Mouse (Mus musculus): ENCODE data around the gene Fam178b.
A peak's percentile ranks its signal among the peaks of the same experiment; 100 is the strongest.
"Not testable (repeated sequence)": the region's sequence is repeated elsewhere in the genome, so short reads cannot be mapped to it uniquely, and the experiment has no call there.

The Fam178b gene

DNA sequence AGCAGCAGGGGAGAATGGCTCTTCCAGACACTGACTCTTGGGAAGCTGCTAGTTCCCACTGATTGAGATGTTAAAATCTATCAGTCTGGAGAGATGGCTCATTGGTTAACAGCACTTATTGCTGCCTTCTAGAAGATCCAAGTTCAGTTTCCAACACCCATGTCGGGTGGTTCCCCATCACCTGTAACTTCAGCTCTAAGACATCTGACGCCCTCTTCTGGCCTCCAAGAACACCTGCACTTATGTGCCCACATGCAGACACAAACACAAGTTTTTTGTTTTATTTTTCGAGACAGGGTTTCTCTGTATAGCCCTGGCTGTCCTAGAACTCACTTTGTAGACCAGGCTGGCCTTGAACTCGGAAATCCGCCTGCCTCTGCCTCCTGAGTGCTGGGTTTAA is 67.0 kb downstream of the Fam178b start:
- not testable (repeated sequence) for DNase-seq

DNA sequence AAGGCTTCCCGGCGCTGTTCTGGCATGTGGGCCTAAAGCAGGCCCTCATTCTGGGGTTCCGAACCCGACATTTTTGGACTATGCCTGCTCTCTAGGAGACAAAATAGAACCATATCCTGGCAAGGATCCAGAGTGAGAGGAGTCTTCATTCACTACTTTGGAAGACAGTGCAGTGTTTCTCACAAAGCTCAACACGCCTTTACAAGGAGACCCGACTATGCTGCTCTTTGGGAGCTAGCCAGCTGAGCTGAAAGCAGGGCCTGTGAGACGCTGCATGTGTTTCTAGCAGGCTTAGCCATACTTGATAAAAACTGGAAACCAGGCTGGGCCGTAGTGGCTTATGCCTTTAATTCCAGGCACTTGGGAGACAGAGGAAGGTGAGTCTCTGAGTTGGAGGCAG is 67.8 kb downstream of the Fam178b start:
- peak; percentile 30 for DNase-seq

DNA sequence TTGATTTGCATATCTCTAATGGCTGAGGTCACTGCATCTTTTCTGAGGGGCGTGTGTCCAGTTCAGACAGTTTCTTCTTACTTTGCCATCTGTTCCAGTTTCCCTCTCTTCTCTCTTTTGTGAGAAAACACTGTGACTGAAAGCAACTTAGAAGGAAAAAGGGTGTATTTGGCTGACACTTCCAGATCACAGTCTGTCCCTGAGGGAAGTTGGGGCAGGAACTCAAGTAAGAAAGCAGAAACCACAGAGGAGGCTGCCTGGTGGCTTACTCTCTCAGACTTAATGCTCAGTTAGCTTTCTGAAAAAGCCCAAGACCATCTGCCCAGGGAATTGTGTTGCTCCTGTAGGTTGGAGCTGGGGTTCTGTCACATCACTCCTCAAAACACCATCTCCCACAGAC is 68.4 kb downstream of the Fam178b start:
- no peak for DNase-seq

DNA sequence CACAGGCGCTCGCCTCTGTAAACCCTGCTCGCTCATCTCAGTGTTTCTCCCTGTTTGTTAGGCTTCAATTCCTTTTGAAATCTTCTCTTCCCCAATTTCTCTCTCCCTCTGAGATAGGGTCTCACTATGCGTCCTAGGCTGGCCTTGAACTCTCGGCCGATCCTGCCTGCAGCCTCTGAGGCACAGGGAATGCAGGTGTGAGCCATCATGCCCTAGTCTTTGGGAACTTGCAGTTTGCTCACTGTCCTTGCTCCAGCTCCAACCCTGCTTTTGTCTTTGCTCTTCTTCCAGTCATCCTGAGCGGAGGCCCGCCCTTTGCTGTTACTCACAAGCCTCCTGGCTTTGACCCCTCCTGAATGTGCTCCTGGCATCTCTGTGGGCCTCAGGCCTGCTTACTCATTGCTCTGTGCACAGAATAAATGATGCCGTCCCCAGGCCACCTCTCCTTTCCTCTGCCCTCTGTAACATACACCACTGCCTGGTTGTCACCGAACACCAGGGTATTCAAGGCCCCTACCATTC is 69.5 kb downstream of the Fam178b start:
- DNase-seq: no peak

DNA sequence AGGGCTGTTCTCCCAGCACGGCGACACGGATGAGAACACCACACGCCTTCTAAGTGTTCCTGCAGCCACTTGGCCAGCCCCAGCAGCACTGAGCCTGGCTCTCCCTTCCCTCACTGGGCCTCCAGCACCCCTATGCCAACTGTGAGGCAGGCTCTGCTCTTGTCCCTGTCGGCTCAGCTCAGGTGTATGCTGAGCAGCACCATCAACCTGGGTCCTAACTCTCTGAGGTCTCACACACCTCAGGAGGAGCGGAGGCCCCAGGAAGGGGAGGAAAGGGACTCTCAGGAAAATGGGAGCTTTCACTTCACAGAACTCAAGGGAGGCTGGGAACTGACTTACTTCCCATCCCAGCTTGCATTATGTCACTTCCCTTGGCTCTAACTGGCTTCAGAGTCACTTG is 70.6 kb downstream of the Fam178b start:
- DNase-seq: no peak

DNA sequence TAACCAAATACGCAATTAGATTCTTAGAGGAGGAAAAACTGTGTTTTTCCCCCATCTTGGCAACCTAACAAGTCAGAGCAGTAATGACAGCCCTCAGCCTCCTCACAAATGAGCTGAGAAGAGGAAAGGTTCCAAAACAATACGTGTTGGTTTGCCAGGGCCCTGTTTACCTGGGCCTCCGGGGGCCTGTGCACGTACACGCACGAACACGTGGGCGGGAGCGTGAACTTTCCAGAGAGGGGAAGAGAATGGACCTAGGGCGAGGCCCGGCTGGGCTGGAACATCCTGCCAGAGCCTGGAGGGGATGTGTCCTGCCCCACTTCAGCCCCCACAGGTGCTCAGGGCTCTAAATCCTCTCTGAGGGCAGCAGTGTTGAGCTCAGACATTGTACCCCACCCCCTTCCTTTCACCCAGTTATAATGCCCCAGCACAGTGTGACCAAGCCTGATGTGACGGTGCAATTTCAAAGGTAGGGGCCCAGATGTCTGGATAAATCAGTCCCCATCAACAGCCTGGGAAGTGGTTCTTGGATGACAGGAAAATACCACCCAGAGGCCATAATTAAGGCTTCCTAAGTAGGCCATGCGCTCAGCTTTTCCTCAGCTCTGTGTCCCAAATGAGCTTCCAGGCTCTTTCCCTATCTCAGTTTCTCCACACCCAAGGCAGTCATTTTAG is 71.4 kb downstream of the Fam178b start:
- no peak for DNase-seq

DNA sequence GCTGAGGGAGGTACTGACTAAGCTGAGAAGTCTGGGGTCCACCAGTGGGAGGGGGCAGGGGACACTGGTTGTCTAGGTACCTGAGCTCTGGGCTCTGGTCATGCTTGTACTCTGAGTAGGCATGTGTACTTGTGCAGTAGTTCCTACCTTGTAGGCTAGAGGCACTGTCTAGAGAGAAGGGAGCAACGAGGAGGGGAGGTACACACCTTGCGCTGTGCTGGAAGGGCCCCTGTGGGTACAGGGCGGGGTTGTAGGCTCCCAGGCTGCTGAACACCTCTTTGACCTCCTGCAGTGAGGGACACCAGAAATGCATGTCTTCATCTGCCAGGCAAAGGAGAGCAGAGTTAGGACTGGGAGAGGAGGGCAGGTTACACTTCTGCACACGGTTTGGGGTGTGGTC is 74.8 kb downstream of the Fam178b start:
- DNase-seq: no peak

DNA sequence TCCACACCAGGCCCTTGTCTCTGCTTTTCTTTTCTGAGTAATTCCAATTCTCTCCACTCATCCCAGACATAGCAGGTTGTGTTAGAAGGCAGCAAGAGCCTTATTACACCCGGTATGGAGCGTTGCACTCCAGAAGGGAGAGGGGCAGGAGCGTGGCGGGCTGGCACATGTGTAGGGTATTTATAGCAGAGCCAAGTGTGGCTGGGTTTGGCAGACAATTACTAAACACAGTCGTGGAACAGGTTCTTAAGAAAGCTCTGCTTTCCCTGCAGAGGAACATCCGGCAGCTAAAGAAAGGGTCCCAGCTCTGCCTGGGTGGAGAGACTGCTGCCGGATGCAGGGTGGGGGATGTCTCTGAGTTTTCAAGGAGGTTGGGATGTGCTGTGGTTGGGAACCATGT is 76.0 kb downstream of the Fam178b start:
- DNase-seq: peak; percentile 55

DNA sequence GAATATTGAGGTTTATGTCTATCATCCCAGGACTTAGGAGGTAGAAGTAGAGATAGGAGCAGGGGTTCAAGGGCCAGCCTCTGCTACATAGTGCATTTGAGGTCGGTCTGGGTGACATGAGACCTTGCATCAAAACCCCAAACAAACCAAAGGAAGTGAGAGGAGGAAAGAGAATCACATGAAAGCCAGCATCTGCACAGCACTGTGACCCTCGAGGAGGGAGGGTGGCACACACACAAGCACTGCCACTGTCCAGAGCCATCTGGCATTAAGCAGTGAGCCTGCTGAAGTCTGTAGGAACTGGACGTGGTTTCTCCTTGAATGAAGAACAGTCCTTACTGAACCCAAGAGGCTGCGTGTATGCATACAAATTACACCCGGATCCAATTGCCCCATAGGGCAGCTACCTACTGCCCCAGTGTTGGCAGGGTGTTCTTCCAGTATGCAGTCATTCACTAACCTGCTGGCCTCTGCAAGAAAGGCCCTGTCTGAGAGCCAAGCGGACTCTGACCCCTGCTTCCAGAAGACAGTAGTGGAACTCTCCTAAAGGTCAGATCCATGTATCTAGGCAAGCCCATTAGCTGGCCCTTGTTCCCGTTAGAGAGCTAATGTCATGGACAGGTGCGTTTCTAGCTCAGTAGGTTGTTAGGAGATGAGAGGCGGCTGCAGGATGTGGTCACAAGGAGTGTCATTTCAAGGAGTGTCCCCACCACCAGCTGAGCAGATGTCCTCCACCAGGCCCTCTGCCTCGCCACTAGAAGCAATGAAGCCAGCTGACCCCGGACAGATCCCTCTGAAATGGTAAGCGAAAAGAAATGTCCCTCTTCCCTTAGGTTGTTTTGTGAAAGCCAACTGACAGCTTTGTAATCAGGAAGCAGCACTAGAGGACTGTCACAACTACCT is 78.5 kb downstream of the Fam178b start:
- DNase-seq: no peak

DNA sequence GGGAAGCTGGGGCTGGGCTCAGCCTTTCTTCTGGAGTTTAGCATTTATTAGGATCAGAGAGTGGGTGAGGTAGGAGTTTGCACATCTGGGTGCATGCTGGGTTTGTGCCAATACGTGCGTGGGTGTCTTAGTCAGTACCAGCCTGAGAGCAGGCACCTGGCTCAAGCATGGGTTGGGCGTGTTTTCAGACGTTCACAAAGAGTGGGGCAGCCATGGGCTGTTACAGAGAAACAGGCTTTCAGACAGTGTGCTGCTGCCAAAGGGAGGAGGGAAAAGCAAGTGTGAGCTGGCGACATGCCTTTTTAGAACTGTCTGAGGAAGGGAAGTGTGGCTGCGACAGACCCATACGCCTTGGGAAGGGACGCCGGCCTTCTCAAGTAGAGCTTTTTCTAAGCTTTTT is 79.6 kb downstream of the Fam178b start:
- DNase-seq: peak; percentile 45

DNA sequence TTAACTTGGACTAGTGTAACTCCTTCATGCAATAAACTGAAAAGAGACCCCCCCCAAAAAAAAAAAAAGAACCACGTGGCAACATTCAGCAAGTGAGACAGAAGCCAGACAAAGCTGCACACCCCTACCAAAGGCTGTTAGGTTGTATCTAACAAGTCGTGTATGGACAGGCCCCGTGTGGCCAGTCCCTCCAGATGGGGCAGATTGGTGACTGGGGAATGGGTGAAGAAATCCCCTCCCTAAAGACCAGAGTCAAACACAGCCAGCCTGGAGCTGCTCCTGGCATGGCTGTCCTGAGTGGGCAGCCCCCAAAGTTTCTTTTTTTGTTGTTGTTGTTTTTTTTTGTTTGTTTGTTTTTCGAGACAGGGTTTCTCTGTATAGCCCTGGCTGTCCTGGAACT is 80.7 kb downstream of the Fam178b start:
- DNase-seq: no peak

DNA sequence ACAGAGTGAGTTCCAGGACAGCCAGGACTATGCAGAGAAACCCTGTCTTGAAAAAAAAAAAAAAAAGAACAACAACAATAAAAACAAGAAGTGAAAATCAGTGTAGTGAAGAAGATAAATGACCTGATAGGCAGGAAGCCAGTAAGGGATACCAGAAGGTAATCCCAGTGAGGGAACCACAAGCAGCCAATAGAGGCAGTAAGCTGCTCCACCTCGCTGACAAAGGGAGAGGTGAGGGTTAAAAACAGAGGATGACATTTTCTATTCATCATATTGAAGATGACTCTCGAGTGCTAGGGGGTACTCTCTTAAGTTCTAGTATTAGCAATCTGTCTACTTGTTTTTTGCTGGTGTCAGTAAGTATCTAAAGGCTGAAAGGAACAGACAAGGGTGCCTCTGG is 84.6 kb downstream of the Fam178b start:
- DNase-seq: no peak

DNA sequence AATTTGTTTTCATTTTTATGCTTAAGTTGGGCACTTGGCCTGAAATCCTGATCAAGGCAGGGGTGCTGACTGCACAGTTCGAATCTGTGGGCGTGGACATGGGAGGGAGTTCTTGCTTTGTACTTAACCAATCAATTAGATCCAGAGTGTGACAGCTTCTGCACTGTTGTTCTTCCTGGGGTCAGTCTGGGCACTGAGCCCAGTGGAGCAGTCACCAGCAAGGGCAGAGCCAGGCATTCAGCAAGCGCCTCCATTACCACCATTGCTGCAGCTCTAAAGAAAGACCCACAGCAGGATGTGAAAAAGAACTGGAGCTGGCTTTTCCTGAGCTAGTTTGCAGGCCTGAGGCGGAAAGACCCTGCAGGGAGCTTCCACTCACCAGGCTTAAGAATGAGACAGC is 86.9 kb downstream of the Fam178b start:
- DNase-seq: no peak

DNA sequence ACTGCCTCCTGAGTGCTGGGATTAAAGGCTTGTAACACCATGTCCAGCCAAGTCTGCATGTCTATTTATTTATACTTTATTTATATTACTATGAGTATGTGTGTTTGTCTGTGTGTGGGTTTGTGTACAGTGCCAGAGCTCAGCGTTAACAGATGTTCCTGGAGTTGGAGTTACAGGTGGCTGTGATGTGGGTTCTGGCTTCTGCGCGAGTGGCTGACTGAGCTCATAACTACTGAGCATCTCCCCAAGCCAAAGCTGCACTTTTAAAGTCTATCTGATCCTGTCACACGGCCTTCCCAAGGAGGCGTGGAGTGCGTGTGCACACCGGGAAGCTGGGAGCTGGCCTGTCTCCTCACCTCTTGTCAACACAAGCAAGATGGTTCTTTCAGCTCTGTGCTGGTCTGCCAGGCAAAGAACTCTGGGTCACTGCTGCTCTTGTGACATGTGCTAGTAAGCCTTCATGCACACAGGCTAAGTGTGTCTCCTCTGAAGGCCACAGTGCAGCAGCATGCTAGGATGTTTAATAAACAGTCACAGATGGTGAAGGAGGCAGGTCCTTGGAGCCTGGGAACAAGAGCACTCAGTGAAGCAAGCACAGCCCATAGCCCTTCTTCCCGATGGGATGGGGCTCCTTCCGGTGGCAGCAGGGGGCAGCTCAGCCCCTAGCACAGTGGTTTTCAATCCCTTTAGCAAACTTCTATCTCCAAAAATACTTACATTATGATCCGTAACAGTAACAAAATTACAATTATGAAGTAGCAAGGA is 87.6 kb downstream of the Fam178b start:
- DNase-seq: no peak

DNA sequence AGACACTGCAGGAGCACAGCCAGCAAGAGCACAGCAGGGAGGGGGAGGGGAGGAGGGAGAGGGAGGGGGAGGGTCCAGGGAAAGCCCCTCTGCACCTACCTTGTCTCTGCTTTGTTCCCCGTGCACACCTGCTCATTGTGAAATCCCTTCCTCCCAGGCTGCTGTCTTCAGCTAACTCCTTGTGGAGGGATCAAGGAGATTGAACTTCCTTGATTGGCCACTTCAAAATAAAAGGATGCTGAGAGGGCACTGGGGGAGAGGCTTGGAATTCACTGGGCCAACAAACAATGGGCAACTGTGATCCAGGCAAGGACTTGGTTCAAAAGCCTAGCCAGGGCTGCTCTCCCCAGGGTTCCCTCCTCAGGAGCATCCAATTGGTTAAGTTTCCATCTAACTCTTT is 89.9 kb downstream of the Fam178b start:
- no peak for DNase-seq

DNA sequence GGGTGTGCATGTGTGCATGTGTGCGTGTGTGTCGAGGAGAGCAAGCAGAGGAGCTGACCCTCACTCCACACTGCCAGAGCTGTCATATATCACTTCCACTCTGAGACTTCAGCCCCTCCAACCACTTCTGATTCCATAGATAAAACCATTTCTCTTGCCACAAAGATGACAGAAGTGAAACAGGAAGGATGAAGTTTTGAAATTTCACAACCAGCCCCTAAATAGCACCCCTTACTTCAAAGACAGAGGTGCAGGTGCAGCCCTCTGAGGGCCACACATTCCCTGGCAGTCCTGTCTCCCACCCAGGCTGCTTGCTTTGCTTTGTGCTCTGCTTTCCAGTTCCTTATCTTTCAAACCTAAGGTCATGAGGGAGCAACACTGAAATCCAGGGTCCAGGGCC is 91.6 kb downstream of the Fam178b start:
- no peak for DNase-seq

DNA sequence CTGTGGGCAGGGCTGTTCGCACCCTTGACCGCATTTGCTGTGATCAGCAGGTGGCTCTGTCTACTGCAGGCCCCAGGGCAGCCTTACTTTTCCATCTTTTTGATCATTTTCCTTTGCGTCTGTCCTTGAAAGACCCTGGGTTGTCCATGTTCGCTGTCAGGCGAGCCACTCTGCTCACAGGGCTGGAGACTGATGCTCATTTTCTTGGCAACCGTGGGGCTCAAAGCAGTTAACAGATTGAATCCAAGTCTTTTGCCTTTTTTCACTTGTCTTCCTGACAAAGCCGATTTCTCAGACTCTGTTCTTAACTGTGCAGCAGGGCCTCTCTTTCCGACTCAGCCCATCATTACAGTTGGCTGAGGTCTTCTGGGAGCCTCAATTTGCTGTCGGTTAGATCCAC is 92.3 kb downstream of the Fam178b start:
- no peak for DNase-seq

DNA sequence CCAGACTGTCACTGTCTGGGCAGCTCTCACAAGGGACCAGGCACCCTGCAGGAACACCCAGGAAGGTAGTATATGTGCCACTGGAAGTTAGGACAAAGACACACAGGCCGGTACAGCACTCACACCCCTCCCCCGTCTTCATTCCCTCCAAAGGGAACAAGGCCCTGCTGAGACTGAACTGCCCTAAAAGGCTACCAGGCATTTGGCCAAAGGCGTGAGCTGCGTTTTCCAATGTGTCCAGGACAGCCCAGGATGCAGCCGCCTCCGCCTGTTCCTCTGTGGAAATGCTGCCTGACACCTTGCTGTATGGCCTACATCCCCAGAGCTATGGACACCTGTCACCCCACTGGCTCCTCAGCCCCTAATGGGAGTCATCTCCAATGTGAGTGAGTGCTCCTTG is 93.5 kb downstream of the Fam178b start:
- DNase-seq: no peak

DNA sequence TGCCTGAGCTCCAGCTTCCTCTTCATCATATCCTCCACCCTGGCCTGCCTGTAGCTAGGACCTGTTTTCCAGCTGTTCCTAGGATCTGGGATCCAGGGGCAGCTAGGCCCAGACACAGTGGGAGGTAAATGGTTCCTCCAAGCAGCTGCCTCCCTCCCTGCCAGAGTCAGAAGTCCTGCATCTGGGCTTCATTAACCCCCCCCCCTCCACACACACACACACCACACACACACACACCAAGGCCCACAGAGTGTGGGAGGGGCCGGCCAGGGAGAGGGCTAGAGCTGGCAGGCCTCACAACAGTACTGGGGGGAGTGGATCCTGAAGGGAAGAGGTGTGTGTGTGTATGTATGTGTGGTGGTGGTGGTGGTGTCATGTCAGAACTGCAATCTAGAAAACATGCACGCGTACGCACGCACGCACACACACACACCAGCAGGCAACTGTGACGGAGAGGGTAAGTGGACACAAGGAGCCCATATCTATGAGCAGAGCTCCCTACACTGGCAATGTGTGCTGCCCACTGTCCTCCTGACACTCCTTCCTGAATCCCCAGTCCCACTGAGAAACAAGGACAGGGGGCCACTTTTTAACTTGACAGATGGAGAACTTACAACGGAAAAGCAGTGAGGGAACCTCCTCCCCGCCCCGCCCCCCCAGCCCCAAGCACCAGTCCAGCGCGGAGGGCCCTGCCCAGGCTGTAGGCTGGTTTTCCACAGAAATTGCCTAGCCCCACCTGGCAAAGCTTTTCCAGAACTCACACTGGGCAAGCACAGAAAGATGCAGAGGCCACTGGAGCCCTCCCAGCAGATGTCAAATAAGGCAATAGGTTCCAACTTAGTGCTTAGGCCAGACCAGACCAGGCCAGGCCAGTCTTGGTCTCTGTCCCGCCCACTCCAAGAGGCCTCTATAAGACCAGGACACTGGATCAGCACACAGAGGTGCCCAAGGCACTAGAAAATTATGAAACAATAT is 94.2 kb downstream of the Fam178b start:
- no peak for DNase-seq

DNA sequence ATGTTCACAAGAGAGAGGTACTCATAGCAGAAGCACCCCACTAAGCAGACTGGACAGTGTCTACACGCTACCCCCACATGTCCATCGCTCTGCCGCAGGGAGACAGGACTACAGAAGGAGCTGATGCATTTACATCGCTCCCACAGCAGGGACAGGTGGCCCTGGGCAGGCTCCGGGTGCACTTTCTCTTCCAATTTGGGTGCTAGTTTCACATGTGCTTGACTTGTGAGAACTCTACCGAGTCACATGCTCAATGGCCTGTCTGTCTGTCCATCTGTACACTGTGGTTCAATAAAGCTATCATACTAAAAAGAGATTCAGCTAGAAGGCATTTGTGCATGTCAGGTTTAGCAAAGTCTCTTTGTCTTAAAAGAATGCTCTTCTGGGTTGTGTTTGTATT is 95.1 kb downstream of the Fam178b start:
- no peak for DNase-seq

DNA sequence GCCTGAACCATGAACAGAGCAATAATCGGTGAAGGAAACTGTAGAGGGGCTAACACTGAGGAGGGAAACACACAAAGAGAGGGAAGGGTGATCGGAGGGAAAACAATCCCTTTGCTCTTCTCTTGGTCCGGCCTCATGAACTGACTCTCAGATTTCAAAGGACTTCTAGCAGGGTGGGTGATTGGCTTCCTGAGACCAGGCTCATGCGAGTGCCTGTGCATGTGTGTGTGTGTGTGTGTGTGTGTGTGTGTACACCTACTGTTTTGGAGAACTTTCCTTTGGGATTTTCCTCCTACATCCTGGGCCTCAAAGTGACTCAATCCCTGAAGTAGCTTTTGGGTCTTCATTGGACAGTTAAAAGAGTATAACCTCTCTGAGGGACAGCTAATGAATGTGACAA is 96.7 kb downstream of the Fam178b start:
- DNase-seq: no peak

DNA sequence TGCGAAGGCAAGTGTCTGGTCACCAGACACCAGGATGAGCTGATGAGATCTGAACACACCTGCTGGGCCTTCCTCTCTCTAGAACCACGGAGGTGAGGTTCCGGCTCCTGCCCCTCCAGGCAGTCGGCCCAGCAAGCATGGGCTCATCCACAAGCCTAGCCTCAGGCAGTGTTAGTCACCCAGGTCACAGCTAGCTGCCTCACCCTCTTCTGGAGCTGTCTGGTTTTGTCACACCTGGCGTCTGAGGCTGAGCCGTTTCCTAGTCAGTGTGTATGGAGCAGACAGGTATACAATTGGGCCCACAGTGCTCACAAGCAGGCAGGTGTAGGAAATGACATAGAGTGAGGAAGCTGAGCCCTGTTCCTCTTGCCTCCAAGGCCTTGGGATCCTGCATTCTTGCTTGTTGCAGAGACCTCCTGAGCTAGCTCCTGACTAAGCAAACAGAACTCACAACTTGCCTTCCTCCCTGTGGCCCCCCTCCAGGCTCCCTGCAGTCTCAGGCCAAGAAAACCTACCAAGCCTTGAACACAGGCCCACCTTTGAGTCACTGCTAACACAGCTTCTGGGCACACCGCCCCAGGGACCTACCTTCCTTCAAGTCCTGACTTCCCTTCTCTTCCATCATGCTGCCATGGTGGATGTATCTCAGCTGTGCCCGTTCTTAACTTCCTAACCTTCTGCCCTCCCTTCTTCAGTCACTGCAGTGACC is 99.4 kb downstream of the Fam178b start:
- DNase-seq: no peak
